Mouse (Mus musculus): ENCODE data around the gene Efna5.

- TF ChIP-seq CTCF (IDR thresholded peaks at IDR 0.05; ENCODE audit: low read depth, low read length) (no peak), POLR2A (IDR thresholded peaks at IDR 0.05; ENCODE audit: insufficient read depth, low read length) (no peak), EP300 (IDR thresholded peaks at IDR 0.05; ENCODE audit: insufficient read depth, low read depth, low read length) (no peak)
Measured at GRCm38 (mm10) chr17:62748803-62749619, 132.1 kb downstream of the Efna5 start.
